Mouse (Mus musculus) left cerebral cortex, adult 2 months (tissue): ENCODE results near the gene Ttc25. TPM values are rescaled to one million over a fixed set of nuclear protein-coding genes. Genes with fewer than 3 reads are reported as not detected.

Source experiments
- DNase-seq, 2 experiments: peaks; one replicate each; pipeline ENCODE4 v3.0.0; 2021 to 2022; ENCODE audit warnings: low spot score in 2 of 2, mixed read lengths in 1 of 2; ENCODE audit errors: extremely low spot score in 1 of 2
- H3K27ac ChIP-seq: fragments of 200-600 bp; 2 replicates; pipeline ENCODE4 v1.8.1; 2022
- H3K4me3 ChIP-seq: fragments of 200-600 bp; 2 replicates; pipeline ENCODE4 v1.8.1; 2022
- CTCF ChIP-seq: fragments of 200-600 bp; IDR thresholded peaks from 2 replicates; pipeline ENCODE4 v1.8.1; 2022; ENCODE audit warnings: antibody characterized with exemption, mild to moderate bottlenecking, moderate library complexity
- intact Hi-C: fragments of 180-260 bp; cut with DNase I; formaldehyde crosslinking; loops from one replicate; pipeline ENCODE4 v1.15.1; 2025
- long read RNA-seq, 2 experiments: library from polyadenylated mRNA; stranded (forward); transcript quantifications; one replicate each; pipeline ENCODE4 v2.0.0; 2021; ENCODE audit warnings: borderline mapping rate in 2 of 2
- total RNA-seq, 2 experiments: library from RNA; stranded (reverse); gene quantifications; 2 replicates each; pipeline ENCODE4 v1.2.3; 2021

Gene Ttc25
- total RNA-seq = 1 to 10 TPM; 1.0 to 1.4 TPM
- long read RNA-seq, experiment 1, partial matches to known transcripts = 1 of 2 reads
- long read RNA-seq, experiment 1, other reads (novel, unspliced or antisense) = 1 of 2 reads
- long read RNA-seq, experiment 2, partial matches to known transcripts = 0 of 1 reads
- long read RNA-seq, experiment 2, other reads (novel, unspliced or antisense) = 1 of 1 reads

GRCm38 (mm10) chr11:100544832-100545745, at the start of gene Ttc25:
Gene Ttc25, plus strand, starts transcription at chr11:100545607.
- H3K27ac ChIP-seq = peak within 1 kb of the TSS; percentile 9; the same call in 1 of the 2 replicates
- peak; percentile 77 to 80 for DNase-seq
- no peak; the same call in 1 of the 2 replicates for TF ChIP-seq CTCF
- peak within 1 kb of the TSS; percentile 52 for H3K4me3 ChIP-seq
- intact Hi-C loops = loop anchor here (1.0 kb wide), 1 partner anchor 17 kb away; no protein-coding TSS in a partner anchor

GRCm38 (mm10) chr11:100500241-100500640, 45.2 kb upstream of the Ttc25 start:
- no peak for DNase-seq
- no peak overlapping the region for H3K4me3 ChIP-seq
- intact Hi-C loops = no loop called here
- no peak for TF ChIP-seq CTCF
- no peak overlapping the region for H3K27ac ChIP-seq

- Histone ChIP-seq H3K4me3 (no peak overlapping the region), H3K27ac (no peak overlapping the region)
- intact Hi-C loops = no loop called here
- no peak for TF ChIP-seq CTCF
- DNase-seq = no peak
These were observed 44.8 kb upstream of the Ttc25 start for GRCm38 (mm10) chr11:100500651-100501050.

- no peak for TF ChIP-seq CTCF
- Histone ChIP-seq H3K27ac (no peak overlapping the region), H3K4me3 (no peak overlapping the region)
- intact Hi-C loops = no loop called here
- DNase-seq = no peak
These were observed 44.1 kb upstream of the Ttc25 start for GRCm38 (mm10) chr11:100501321-100501720.

- DNase-seq = no peak
- intact Hi-C loops = no loop called here
- no peak for TF ChIP-seq CTCF
- Histone ChIP-seq H3K4me3 (no peak overlapping the region), H3K27ac (no peak overlapping the region)
These were observed 40.3 kb upstream of the Ttc25 start for GRCm38 (mm10) chr11:100504990-100505660.

- no peak overlapping the region for H3K27ac ChIP-seq
- DNase-seq = no peak
- intact Hi-C loops = no loop called here
- TF ChIP-seq CTCF = no peak
- no peak overlapping the region for H3K4me3 ChIP-seq
These were observed 39.4 kb upstream of the Ttc25 start for GRCm38 (mm10) chr11:100505997-100506396.

GRCm38 (mm10) chr11:100510556-100510955, 34.9 kb upstream of the Ttc25 start:
- Histone ChIP-seq H3K4me3 (no peak overlapping the region), H3K27ac (no peak overlapping the region)
- DNase-seq = no peak
- intact Hi-C loops = loop anchor here (5.0 kb wide), 1 partner anchor 47 kb away; no protein-coding TSS in a partner anchor
- TF ChIP-seq CTCF = peak; percentile 4; the same call in 1 of the 2 replicates

GRCm38 (mm10) chr11:100512384-100512783, 33.0 kb upstream of the Ttc25 start:
- no peak overlapping the region for H3K27ac ChIP-seq
- intact Hi-C loops = loop anchor here (5.0 kb wide), 1 partner anchor 45 kb away; no protein-coding TSS in a partner anchor
- TF ChIP-seq CTCF = peak; percentile 63
- peak; percentile 18 to 26 for DNase-seq
- H3K4me3 ChIP-seq = no peak overlapping the region

- H3K27ac ChIP-seq = no peak overlapping the region
- no peak for TF ChIP-seq CTCF
- no peak overlapping the region for H3K4me3 ChIP-seq
- no peak for DNase-seq
- intact Hi-C loops = loop anchor here (5.0 kb wide), 1 partner anchor 44 kb away; no protein-coding TSS in a partner anchor
These were observed 31.7 kb upstream of the Ttc25 start for GRCm38 (mm10) chr11:100513716-100514115.

- Histone ChIP-seq H3K27ac (no peak overlapping the region), H3K4me3 (no peak overlapping the region)
- no peak for DNase-seq
- intact Hi-C loops = no loop called here
- no peak for TF ChIP-seq CTCF
These were observed 30.3 kb upstream of the Ttc25 start for GRCm38 (mm10) chr11:100515061-100515460.

- TF ChIP-seq CTCF = no peak
- intact Hi-C loops = no loop called here
- Histone ChIP-seq H3K27ac (no peak overlapping the region), H3K4me3 (no peak overlapping the region)
- DNase-seq = no peak
These were observed 29.6 kb upstream of the Ttc25 start for GRCm38 (mm10) chr11:100515789-100516188.

GRCm38 (mm10) chr11:100516291-100516690, 29.1 kb upstream of the Ttc25 start:
- no peak for TF ChIP-seq CTCF
- H3K4me3 ChIP-seq = no peak overlapping the region
- intact Hi-C loops = no loop called here
- no peak overlapping the region for H3K27ac ChIP-seq
- no peak for DNase-seq
